Mouse (Mus musculus): ENCODE results near the gene Pigp. TPM values are rescaled to one million over a fixed set of nuclear protein-coding genes. Genes with fewer than 3 reads are reported as not detected.
A peak's percentile ranks its signal among the peaks of the same experiment; 100 is the strongest.

Gene Pigp
- polyA plus RNA-seq, 1 experiment: 39.6 TPM

- no peaks in the 10 kb centered on the region for H3K36me3 ChIP-seq (replicated peaks; ENCODE audit: low read length)
- peaks cover 11% of the 10 kb centered on the region for H3K27me3 ChIP-seq (replicated peaks)
- peak overlapping the region; percentile 95 for H3K4me3 ChIP-seq (replicated peaks)
- H3K9me3 ChIP-seq: peaks cover 4% of the 10 kb centered on the region; the same call in 1 of the 2 replicates
- TF ChIP-seq FLI1 (IDR thresholded peaks at IDR 0.05; ENCODE audit: low read length) (no peak), GATA1 (IDR thresholded peaks at IDR 0.05; ENCODE audit: borderline replicate concordance, low read length) (no peak)
- peaks cover 44% of the 10 kb centered on the region for H3K4me1 ChIP-seq
Measured at GRCm38 (mm10) chr16:94311931-94312330, 59.7 kb downstream of the Pigp start.

GRCm38 (mm10) chr16:94311416-94311815 lies 60.2 kb downstream of the Pigp start:
- H3K9me3 ChIP-seq: peaks cover 6% of the 10 kb centered on the region
- H3K36me3 ChIP-seq (replicated peaks; ENCODE audit: low read length): no peaks in the 10 kb centered on the region
- peaks cover 39% of the 10 kb centered on the region for H3K4me1 ChIP-seq
- H3K4me3 ChIP-seq (replicated peaks): no peak overlapping the region
- no peak for TF ChIP-seq GATA1 (IDR thresholded peaks at IDR 0.05; ENCODE audit: borderline replicate concordance, low read length)
- no peak for TF ChIP-seq FLI1 (IDR thresholded peaks at IDR 0.05; ENCODE audit: low read length)
- H3K27me3 ChIP-seq (replicated peaks): peaks cover 11% of the 10 kb centered on the region

GRCm38 (mm10) chr16:94309025-94309424 lies 62.6 kb downstream of the Pigp start:
- Histone ChIP-seq H3K27me3 (replicated peaks) (peaks cover 14% of the 10 kb centered on the region), H3K4me1 (peaks cover 18% of the 10 kb centered on the region), H3K36me3 (replicated peaks; ENCODE audit: low read length) (no peaks in the 10 kb centered on the region), H3K9me3 (peaks cover 18% of the 10 kb centered on the region), H3K4me3 (replicated peaks) (no peak overlapping the region)
- TF ChIP-seq GATA1 (IDR thresholded peaks at IDR 0.05; ENCODE audit: borderline replicate concordance, low read length) (no peak), FLI1 (IDR thresholded peaks at IDR 0.05; ENCODE audit: low read length) (no peak)

Other genes with a start within 250 kb of the Pigp start
- gene Hlcs, start 58.3 kb downstream of the Pigp start, polyA plus RNA-seq (2012; ENCODE audit: insufficient read depth, low replicate concordance): 1.6 and 1.8 TPM in 2 replicates
- gene Ripply3, start 43.4 kb downstream of the Pigp start, polyA plus RNA-seq (2012; ENCODE audit: insufficient read depth, low replicate concordance): not detected in 2 replicates
- 1.5 and 2.1 TPM in 2 replicates for gene Ttc3, start 1.2 kb downstream of the Pigp start, polyA plus RNA-seq (2012; ENCODE audit: insufficient read depth, low replicate concordance)
- gene Vps26c, start 155.0 kb upstream of the Pigp start, polyA plus RNA-seq (2012; ENCODE audit: insufficient read depth, low replicate concordance): 2.8 and 3.1 TPM in 2 replicates
- gene Dyrk1a, start 198.2 kb upstream of the Pigp start, polyA plus RNA-seq (2012; ENCODE audit: insufficient read depth, low replicate concordance): 5.9 and 6.5 TPM in 2 replicates

Data from megakaryocyte, embryonic 14.5 days (primary cell).